Mouse (Mus musculus): ENCODE results near the gene Rbfox3.

- no peak for TF ChIP-seq CTCF (IDR thresholded peaks at IDR 0.05; ENCODE audit: low read depth)
- TF ChIP-seq EP300 (optimal IDR thresholded peaks at IDR 0.05), result no peak
Measured at GRCm38 (mm10) chr11:118788091-118788490, 123.3 kb downstream of the Rbfox3 start.

Measured in stomach, postnatal 0 days (tissue).